Mouse (Mus musculus) kidney, adult 8-10 months (tissue): ENCODE data around the gene Prpsap1.
"Not testable (repeated sequence)": the region's sequence is repeated elsewhere in the genome, so short reads cannot be mapped to it uniquely, and the experiment has no call there.

ENCODE experiments used
- DNase-seq, 2 experiments: peaks; one replicate each; pipeline ENCODE4 v3.0.0; 2022

Gene Prpsap1

DNA sequence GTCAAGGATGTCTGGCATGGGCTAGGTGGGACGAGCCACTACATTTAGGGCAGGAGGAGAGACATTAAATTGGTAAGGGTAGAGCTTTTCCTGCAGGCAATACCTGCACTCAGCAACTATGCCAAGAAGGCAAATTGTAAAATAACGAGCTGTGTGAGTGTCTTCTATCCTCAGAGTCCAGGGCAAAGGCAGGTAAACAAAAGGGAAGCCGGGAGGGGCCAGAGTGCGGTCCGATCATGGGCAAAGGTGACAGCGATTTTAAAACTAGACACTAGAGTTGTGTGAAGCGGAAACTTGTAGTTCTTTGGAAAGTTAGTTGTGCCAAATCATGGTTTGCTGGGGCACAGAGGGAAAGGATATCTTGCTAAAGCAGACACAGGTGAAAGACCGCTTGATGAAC is 9.7 kb downstream of the Prpsap1 start:
- no peak for DNase-seq

DNA sequence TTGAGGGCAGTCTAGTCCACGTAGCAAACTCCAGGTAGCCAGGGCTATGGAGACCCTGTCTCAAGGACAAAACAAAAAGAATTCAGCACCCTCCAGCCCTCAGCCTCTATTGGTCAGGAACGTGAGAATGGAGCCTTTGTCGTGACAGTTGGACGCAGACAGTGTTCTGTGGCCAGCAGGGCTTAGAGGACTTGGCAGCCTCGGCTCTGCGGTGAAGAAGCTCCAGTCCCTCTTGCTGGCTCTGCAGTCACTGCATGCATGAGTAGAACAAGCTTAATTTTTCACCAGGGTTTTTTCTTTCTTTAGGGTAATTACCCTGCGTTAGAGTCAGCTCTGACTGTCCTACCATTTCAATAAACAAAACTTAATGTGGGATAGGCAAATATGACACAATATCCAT is 12.2 kb downstream of the Prpsap1 start:
- DNase-seq, result no peak

DNA sequence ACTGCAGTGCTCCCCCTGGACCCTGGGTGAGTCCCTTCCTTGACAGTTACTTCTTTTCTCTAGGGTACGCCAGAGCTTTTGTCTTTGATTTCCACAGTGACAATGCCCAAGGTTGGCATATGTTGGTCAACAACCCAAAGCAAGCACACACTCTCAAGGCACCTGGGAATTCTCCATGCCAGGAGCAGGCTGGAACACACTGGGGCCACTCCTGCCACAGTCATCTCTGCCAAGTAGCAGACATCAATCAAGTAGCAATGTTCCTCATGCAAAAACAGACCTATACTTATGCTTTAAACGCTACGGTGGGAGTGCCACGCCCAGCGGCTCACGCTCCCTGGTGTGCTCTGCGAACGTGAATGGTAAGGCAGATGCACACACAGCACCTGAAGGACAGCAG is 13.0 kb downstream of the Prpsap1 start:
- no peak for DNase-seq

DNA sequence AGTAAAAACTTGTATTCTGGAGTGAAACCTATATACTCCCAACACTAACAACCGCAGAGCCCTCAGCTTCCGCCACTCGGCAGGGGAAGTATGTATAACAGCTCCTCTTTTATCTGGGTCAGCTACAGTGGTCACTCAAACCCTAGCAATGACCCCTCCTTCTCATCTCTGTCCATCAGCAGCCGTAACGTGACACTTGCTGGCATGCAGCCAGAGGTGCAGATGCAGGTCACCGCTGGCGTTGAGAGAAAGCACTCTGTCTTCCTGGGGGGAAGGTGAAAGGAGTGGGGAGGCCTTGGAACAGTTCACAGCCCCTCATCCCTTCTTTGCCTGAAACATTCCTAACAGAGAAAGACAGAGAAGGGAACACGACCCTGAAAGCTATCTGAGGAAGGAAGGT is 14.2 kb downstream of the Prpsap1 start:
- peak in 1 of 2 experiments; percentile 33 for DNase-seq

DNA sequence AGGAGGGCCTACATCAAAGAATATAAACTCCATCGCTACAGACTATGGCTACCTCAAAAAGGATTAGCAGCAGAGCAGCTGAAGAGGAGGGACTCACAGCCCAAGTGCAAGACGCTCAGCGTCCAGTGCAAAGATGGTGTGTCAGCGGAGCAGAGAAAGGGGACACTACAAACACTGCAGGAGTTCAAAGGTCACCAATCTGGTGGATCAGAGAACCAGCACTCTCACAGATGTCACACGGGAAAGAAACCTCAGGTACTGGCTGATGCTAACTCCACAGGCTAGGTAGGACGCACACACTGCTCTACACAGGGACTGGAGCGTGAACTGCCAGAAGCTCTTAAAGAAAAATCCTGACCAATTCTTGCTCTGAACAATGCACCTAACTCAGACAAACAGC is 15.0 kb downstream of the Prpsap1 start:
- no peak for DNase-seq

DNA sequence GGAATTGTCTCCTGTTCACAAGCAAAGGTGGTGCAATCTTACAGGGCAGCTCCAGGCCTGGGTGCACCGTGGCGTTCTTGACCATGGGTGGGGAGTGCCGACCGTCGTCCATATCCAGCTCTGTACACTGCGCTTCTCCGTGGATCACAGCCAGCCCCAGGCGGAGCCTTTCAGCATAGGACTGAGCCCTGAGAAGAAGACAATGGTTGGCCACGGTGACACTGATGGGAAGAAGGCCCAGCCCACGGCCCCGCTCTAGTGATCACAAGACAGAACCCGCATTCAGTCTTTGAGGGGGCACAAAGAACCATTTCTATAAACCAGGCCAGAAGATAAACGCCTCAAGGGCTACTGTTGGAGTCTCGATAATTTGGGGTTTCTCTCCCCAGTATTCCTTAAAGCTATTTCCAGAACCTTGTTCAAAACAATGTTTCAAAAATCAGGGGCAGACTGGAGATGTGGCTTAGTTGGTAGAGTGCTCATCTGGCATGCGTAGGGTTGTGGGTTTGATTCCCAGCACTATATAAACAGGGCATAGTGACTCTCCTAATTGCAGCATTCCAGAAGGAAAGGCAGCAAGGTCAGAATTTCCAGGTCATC is 16.7 kb downstream of the Prpsap1 start:
- DNase-seq, result no peak

DNA sequence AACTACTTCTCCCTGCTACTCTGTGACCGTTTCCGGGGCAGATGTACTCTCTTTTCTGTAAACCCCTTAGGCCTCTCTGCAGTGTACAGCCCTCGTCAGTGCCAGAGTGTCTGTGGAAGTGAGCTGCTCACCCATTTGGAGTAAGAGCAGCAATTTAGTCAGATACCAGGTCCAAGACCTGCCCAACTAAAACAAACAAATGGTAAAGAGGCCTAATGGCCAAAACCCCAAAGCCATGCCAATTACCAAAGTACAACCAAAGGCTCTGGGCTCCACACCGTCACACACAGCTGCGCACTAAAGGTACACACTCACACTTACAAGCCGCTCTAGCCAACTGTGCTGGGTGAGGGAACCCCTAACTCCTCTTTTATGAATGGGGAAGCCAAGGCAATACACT is 17.3 kb downstream of the Prpsap1 start:
- no peak for DNase-seq

DNA sequence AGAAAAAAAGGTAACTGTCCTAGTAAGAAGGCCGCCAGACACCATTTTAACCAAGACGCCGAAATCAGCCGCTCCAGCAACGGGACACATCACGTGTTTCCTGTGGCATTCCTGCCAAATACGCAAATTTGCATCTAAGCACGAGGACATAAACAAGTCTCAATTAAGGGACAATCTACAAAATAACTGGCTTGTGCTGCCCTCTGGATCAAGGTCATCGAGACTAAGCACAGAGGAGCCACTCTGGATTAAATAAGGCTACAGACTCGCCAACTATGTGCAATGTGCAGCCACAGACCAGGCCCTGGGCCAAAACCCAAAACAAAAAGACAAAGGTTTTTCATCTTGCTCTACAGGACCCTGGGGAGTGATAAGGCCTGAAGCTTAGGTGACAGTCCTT is 18.0 kb downstream of the Prpsap1 start:
- peak; percentile 42 to 66 for DNase-seq

DNA sequence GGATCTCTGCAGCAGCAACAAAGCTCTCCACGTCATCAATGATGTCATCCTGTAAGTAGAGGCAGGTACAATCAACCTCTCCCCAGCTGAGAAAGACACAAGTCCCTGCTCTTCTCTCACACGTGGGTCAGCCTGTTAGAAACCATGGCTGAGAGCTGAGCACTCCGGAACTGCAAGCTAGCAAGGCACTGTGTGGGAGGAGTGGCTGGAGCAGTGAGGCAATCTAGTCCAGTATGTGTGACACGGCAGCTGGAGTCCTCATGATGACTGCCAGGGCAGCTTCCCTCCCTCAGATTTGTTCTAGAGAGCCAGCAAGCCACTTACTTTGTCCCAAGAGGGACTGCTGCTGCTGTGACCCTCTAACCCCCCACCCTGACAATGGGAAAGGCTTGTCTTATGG is 21.7 kb downstream of the Prpsap1 start:
- DNase-seq, result no peak

DNA sequence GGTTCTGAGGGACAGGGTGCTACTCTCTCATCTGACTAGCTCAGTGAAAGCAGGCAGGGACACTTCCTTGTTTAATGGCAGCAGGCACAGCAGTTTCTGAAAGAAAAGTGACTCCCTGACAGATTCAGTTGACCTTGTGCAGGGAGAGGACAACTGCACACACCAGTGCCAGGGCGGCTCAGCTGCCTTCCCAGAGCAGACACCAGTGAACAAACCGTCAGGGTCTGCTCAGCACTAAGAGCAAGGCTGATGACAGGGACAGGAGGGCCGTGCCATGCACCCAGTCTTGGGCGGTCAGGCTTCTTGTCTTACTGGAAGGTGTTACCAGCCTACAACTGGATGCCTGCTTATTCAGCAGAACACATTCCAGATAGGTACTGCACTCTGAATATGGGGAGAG is 23.1 kb downstream of the Prpsap1 start:
- no peak for DNase-seq

DNA sequence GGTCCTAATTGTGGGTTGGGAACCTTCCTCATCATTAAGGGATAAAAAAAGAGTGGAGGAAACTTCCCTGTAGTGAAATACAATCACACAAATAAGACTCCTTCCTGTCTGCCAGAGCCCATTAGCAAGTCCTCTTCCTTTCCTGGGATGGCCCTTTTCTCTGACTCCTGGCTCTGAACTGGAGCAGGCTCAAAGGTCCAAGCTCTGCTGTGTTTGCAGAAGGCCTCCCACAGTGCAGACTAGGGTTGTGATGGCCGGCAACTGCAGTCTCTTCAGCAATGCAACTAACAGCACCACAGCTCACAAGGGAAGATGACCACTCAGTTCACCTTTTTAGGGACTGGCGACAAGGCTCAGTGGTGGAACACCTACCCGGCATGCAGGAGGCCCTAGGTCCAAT is 23.8 kb downstream of the Prpsap1 start:
- DNase-seq, result peak in 1 of 2 experiments; percentile 49

DNA sequence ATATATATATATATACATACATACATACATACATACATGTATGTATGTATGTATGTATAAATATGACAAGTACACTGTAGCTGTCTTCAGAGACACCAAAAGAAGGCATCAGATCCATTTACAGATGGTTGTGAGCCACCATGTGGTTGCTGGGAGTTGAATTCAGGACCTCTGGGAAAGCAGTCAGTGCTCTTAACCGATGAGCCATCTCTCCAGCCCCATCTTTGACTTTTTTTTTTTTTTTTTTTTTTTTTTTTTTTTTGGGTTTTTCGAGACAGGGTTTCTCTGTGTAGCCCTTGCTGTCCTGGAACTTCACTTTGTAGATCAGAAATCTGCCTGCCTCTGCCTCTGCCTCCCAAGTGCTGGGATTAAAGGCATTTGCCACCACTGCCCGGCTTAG is 25.7 kb downstream of the Prpsap1 start:
- DNase-seq, result not testable (repeated sequence)

DNA sequence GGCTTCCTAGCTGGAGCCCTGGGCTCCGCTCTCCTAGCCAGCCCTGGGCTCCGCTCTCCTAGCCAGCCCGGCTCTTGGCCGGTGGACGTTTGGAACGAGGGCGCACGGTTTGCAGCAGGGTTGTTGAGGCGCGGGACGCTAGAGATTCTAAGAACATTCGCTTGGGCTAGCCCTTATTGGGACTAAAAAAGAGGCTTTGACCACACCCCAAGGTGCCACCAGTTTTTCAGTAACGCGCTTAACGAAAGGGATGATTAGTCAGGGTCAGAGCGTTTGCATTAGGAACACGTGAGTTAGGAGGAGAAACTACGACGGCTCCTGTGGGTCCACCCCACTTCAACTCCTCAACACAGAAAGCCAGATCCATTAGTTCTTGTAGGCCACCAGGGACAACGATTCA is 27.9 kb downstream of the Prpsap1 start, which contains the start of gene Qrich2:
Qrich2 (minus strand) TSS at position 101 of the 400 bp plus-strand sequence.
- no peak for DNase-seq

DNA sequence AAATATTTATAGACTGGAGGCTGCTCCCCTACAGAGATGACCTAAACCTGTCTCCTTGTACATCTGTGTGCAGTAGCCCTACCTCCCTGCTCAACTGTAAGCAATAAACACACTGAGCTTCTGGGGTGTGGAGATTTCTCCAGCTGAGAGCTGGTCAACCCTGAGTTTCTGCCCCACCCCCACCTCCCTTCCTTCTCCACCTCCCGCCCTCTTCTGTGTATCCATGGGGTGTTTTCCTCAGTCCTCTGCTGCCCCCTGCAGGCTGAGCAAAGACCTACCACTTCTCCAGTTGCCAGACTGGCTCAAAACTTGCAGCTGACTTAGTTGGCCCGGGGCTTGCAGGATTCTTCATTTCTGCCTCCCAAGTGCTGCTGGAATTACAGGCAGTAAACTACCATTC is 30.2 kb downstream of the Prpsap1 start:
- peak; percentile 72 to 84 for DNase-seq

DNA sequence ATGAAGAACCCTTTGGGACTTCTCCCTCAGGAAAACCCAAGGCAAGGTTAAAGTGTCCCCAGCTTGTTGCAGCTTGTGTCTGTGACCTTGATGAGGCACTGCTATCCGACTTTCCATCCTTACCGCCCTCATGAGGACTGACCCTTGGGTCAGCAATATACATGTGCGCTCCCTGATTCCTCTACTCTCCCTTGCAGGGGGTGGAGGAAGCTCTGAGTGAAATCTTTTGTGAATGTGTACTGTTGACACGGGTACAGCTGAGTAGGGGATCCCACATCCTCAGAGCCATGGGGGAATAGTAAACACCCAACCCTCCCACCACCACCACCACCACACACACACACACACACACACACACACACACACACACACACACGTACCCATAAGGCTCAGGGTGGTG is 30.7 kb downstream of the Prpsap1 start:
- DNase-seq, result no peak

DNA sequence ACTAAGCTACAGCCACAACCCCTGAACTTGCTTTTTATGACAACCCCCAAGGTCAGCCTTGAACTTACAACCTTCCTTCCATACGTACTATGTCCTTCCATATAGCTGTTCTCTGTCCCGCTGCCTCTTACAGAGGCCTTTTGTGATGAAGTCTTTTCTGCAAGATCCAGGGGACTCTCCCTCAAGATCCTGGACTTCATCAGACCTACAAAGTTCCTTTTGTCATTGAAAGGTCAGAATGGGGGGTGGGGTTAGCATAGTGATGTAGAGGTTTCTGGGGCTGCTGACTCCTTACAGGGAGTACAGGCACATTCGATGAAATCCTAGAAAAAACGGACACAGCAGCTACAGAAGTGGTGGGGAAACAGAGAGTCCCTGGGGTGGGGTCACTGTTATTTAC is 34.2 kb downstream of the Prpsap1 start:
- no peak for DNase-seq

DNA sequence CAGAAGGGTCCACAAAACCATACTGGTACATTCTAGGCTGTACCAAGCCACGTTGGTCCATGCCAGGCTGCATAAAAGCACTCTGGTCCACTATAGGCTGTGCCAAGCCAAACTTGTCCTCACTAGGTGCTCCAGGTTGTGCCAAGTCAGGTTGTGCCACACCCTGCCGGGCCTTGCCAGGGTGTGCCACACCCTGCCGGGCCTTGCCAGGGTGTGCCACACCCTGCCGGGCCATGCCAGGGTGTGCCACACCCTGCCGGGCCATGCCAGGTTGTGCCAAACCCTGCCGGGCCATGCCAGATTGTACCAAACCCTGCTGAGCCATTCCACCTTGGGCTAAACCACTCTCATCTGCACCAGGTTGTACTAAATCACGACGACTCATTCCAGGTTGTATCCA is 37.8 kb downstream of the Prpsap1 start:
- no peak for DNase-seq

DNA sequence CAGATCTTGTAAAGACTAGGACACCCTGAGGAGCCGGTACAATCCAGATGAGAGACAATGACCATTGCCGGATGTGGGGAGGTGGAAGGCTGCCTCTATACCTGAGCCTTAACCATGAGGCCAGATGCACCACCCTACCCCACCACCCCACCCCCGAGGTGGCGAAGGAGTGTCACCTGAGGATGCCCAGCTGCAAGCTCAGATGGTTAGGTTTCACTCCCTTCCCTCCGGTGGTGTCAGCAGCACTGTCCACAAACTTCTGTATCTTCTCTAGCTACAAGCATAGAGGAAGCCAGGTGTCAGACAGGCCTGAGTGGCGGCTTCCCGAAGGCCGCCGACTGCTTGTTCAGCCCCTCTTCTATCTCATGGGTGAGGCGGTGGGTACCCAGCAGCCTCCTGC is 40.1 kb downstream of the Prpsap1 start:
- no peak for DNase-seq

DNA sequence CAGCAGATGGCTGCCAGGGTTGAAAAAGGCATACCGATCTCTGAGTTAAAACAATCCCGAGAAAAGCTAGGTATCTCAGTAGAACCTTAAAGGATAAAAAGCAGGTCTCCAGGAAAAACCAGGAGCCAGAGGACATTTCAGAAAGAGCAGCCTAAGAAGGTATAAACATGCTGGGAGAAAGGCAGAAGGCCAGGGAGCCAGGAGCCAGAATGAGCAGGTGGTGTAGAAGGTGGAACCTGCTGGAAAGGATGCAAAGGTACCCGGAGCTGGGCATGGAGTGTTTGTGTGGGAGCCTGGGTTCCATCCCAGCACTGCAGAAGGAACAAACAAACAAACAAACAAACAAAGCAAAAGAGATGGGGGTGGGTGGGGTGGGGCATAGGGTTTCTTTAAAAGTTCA is 44.7 kb downstream of the Prpsap1 start:
- no peak for DNase-seq

DNA sequence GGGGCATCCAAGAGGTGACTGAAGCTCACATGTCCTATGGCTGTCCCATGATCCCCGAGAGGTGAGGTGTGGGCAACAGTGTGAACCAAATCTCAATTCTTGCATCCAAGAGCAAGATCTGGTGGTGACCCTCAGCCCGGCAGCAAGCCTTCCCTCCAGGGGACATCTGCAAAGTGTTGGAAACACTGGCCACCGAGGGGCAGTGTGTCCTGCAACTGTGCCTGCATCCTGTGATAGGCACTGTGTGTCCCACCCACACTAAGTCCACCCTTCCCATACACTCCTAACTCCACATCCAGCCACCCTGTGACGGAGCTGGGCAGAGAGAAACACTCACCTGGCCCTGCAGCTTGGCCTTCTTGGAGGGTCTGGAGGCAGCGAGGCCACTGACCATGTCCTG is 46.2 kb downstream of the Prpsap1 start:
- no peak for DNase-seq

DNA sequence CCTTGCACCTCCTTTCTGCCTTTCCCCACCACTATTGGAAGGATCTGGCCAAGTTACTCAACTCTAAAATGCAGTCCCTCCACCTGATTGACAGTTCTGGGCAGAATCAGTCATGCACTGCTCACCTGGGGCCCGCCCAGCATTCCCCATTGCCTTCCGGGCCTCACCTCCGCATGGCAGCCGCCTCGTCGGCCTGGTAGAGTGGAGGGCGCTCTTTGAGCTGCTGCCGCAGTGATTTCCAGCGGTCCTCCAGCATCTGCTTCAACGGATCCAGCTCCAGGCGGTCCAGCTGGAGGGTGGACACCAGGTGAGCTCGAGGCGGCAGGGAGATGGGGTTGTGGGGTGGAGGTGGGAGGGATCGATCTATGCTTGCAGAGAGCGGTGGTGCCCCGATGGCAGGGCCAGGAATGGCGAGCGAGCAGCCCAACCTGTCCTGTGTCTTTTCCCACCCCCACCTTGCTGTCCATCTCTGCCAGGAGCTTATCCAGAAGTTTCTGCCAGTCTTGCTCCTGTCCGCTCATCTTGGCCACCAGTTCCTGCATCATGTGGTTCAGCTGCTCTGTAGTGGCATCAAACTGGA is 47.6 kb downstream of the Prpsap1 start:
- no peak for DNase-seq

DNA sequence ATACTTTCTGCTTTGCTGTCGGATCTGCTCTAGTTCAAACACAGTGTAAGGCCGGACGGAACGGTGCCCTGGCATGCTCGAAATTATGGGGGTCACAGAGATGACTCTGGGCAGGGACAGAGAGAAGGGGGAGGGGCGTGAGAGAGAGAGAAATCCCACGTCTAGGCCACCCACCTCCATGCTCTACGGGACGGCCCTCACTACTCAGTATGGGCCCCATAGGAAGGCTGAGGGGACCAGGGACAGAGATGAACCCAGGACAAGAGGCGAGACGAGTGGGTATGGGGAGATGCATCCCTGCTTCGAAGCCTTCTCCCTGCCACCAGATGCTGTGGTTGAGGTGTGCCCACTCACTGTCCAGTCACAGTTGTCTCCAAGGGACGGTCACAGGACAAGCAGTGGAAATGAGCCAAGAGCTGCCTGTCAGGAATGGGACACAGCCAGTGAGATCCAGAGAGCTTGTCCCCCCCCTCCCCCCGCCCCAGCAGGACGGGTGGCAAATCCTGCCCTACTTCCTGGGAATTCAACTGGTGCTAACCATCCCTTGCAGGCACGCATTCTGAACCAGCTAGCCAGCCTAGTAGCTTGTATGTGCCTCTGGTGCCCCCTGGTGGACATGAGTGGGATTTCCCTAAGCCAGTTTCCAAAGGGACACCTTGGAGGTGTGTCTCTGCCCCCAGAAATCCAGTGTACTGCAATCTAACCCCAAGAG is 48.2 kb downstream of the Prpsap1 start:
- peak; percentile 85 to 96 for DNase-seq

DNA sequence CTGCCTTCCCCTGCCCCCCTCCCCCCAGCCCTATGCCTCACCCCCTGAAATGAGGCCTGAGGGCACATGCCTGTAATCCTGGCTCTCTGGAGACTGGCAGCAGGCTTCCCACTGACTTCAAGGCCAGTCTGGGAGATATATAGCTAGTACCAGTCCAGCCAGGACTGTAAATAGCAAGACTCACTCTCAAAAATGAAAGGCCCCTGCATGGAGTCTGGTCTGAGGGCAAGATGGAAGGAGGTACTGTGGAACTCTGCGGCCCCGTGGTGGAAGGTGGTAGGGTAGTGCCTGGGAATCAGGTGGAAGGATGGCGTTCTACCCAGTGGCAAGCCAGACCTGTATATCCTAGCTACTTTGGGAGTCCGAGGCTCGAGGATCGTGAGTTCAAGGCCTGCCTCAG is 50.1 kb downstream of the Prpsap1 start:
- DNase-seq, result no peak

DNA sequence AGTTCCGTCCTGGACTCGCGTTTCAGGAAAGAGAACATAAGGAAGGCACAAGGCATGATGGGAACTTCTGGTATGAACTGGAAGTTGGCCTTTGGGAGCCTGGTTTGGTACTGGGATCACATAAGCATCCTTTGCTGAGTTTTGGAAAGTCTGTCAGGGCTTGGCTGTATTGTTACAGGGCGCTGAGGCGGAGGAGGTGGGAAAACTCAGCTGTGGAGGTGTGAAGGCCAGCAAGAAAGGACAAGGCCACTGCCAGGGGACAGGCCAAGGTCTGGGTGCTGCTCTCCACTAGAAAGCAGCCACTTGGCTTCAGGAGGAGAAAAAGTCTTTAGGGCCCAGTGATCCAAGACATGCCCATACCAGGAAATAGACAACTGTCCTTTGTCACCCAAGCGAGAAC is 50.7 kb downstream of the Prpsap1 start:
- DNase-seq, result no peak

DNA sequence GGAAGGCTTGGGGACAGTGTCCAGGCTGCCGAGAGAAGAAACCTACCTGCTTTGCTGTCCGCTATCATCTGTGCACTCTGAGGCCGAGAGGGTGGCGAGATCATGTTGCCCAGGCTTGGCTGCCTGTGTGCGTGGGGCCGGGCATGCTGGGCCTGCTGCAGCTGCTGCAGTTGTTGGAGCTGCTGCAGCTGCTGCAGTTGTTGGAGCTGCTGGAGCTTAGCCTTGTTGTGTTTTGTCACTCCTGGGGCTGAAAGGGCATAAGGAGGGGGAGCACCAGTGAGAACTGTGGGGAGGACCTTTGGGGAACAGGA is 51.2 kb downstream of the Prpsap1 start:
- DNase-seq, result no peak
